ENCODE assay signal across 9 mouse cellular contexts in the genomic region with DNA sequence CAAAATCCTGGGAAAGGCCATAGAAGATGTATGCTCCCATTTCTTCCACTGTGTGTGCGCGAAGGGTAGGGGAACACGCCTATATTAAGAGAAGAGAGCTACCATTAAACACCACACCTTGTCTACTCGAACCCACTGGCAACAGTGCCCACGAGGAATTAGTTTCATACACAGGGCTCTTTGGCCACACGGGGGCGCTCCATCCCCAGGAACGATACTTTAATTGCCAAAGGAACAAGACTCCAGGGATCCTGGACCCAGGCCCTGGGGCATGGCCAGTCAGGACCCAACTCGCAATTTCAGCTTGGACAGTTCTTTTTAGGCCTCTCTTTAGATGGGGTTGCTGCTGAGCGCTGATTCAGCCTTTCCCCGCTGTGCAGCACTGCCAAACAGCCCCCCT. TPM values are rescaled to one million over a fixed set of nuclear protein-coding genes. Genes with fewer than 3 reads are reported as not detected.
A peak's percentile ranks its signal among the peaks of the same experiment; 100 is the strongest.
DNase-seq lines count a peak whose midpoint lies in the region; ATAC-seq and TF ChIP-seq lines count a peak whose summit lies in the region.
"Had no signal": no experiment of that assay in that cellular context is flagged by ENCODE, and none has a peak within 500 bp of the region (broad histone marks: within the 10 kb centered on the region; RNA-seq: fewer than 3 reads in every experiment).

No protein-coding gene starts in this region.

- no peaks in the 10 kb centered on the region; the same call in none of the 2 replicates for H3K4me1 ChIP-seq in bone marrow, adult 2 months (ENCODE audit: control insufficient read depth, insufficient read depth, low read length)
- H3K4me1 ChIP-seq in hindbrain, embryonic 11.5 days (replicated peaks; ENCODE audit: control insufficient read depth, insufficient read depth, low read length) = peaks cover 13% of the 10 kb centered on the region
- H3K4me1 ChIP-seq in midbrain, embryonic 13.5 days (replicated peaks) = peaks cover 39% of the 10 kb centered on the region

- peak; percentile 50 for DNase-seq in MEL-GATA-1-ER (ENCODE audit: extremely low read depth, low read depth)
- peak; percentile 90 for DNase-seq in hindbrain, embryonic 11.5 days (ENCODE audit: low spot score)
- DNase-seq in left cerebral cortex, adult 2 months (ENCODE audit: extremely low spot score in 1 of 2, low spot score in 2 of 2) = peak; percentile 88 to 90
- peak; percentile 99 for DNase-seq in right cerebral cortex, postnatal 4 days
- peak; percentile 62 for DNase-seq in yolk sac, embryonic 10.5 days (ENCODE audit: low spot score)

- peak; percentile 42; the same call in 1 of the 2 replicates for ATAC-seq in erythroblast, adult 5-6 weeks (replicated peaks; ENCODE audit: low FRiP score, poor library complexity, severe bottlenecking)
- 0 out of 2 replicates have a peak, but pooled peaks have one; percentile 17 for ATAC-seq in hindbrain, embryonic 11.5 days (ENCODE audit: low FRiP score)
- no peak for ATAC-seq in midbrain, embryonic 13.5 days

- peaks cover 7% of the 10 kb centered on the region for H3K27me3 ChIP-seq in hindbrain, embryonic 11.5 days (ENCODE audit: control insufficient read depth, insufficient read depth, low read length)
- peaks cover 20% of the 10 kb centered on the region; the same call in 1 of the 2 replicates for H3K27me3 ChIP-seq in midbrain, embryonic 13.5 days

- H3K9me3 ChIP-seq in hindbrain, embryonic 11.5 days (ENCODE audit: control insufficient read depth, low read length) = no peaks in the 10 kb centered on the region
- no peaks in the 10 kb centered on the region for H3K9me3 ChIP-seq in midbrain, embryonic 13.5 days
- H3K9me3 ChIP-seq: lung, embryonic 15.5 days had no signal

- no peaks in the 10 kb centered on the region for H3K36me3 ChIP-seq in hindbrain, embryonic 11.5 days (ENCODE audit: control insufficient read depth, insufficient read depth, low read length)
- peaks cover under 1% of the 10 kb centered on the region for H3K36me3 ChIP-seq in midbrain, embryonic 13.5 days
- H3K36me3 ChIP-seq: lung, embryonic 15.5 days had no signal

- 6% methylated on average over 11 of the region's 11 CpGs for WGBS in bone marrow, adult 2 months
- WGBS in hindbrain, embryonic 11.5 days = 10% methylated on average over 11 of the region's 11 CpGs
- 9% methylated on average over 11 of the region's 11 CpGs for WGBS in midbrain, embryonic 13.5 days

- no peak overlapping the region for H3K9ac ChIP-seq in hindbrain, embryonic 11.5 days (ENCODE audit: low read depth, low read length)
- H3K9ac ChIP-seq in midbrain, embryonic 13.5 days (replicated peaks) = no peak overlapping the region
- H3K9ac ChIP-seq: lung, embryonic 15.5 days had no signal

- H3K27ac ChIP-seq in bone marrow, adult 2 months (ENCODE audit: control insufficient read depth, insufficient read depth, low read depth, low read length, poor library complexity) = no peak overlapping the region
- no peak overlapping the region for H3K27ac ChIP-seq in hindbrain, embryonic 11.5 days (ENCODE audit: low read depth, low read length)
- no peak overlapping the region for H3K27ac ChIP-seq in left cerebral cortex, adult 2 months
- no peak overlapping the region for H3K27ac ChIP-seq in midbrain, embryonic 13.5 days
- H3K27ac ChIP-seq: lung, embryonic 15.5 days had no signal

- no peak overlapping the region for H3K4me2 ChIP-seq in hindbrain, embryonic 11.5 days (replicated peaks; ENCODE audit: low read depth, low read length)
- peak overlapping the region; percentile 70 for H3K4me2 ChIP-seq in midbrain, embryonic 13.5 days (replicated peaks)

- peak; percentile 78 for TF ChIP-seq CTCF in bone marrow, adult 2 months (IDR thresholded peaks at IDR 0.05; ENCODE audit: control insufficient read depth, insufficient read depth, low read length)
- TF ChIP-seq CTCF in left cerebral cortex, adult 2 months (IDR thresholded peaks at IDR 0.05) = peak; percentile 87

- no peak overlapping the region for H3K4me3 ChIP-seq in bone marrow, adult 2 months (replicated peaks; ENCODE audit: control insufficient read depth, low read depth, low read length)
- H3K4me3 ChIP-seq in hindbrain, embryonic 11.5 days (ENCODE audit: low read depth, low read length) = no peak overlapping the region
- peak overlapping the region; percentile 64 for H3K4me3 ChIP-seq in left cerebral cortex, adult 2 months
- no peak overlapping the region for H3K4me3 ChIP-seq in midbrain, embryonic 13.5 days (replicated peaks)
- H3K4me3 ChIP-seq: lung, embryonic 15.5 days had no signal

- TF ChIP-seq POLR2A in bone marrow, adult 2 months (IDR thresholded peaks at IDR 0.05; ENCODE audit: borderline replicate concordance, control insufficient read depth, low read depth, low read length) = no peak

- intact Hi-C loops in left cerebral cortex, adult 2 months (cut with DNase I) = loop anchor here (1.0 to 2.0 kb wide), 2 partner anchors 140 to 202 kb away; no protein-coding TSS in a partner anchor

RNA-seq across cellular contexts. Expression of a gene that starts 2.6 kb away (rescaled TPM):
- polyA plus RNA-seq in bone marrow, adult 2 months (2011; ENCODE audit: insufficient read depth, insufficient read length, low replicate concordance, missing spikeins) = 0.72 TPM in 1 of 2 replicates, not detected in the other
- not detected in 2 replicates for total RNA-seq in erythroblast, adult 5-6 weeks (2015; ENCODE audit: low replicate concordance)
- total RNA-seq in erythroblast, adult 5-6 weeks (2017; ENCODE audit: low replicate concordance) = 0.98 TPM in 1 of 2 replicates, not detected in the other
- 0.56 and 0.73 TPM in 2 replicates for polyA plus RNA-seq in hindbrain, embryonic 11.5 days (2014; fragmentation: Nextera tagmentation; extraction: Ambion mirVana)
- 100 to 1,000 TPM; 142 to 170 TPM for total RNA-seq in left cerebral cortex, adult 2 months (2021)
- 2.8 and 3.0 TPM in 2 replicates for polyA plus RNA-seq in midbrain, embryonic 13.5 days (2015; fragmentation: Nextera tagmentation; extraction: Ambion mirVana)

RNA-seq across cellular contexts. Expression of a gene that starts 29.6 kb away (rescaled TPM):
- polyA plus RNA-seq in bone marrow, adult 2 months (2011; ENCODE audit: insufficient read depth, insufficient read length, low replicate concordance, missing spikeins) = 51.4 and 80.8 TPM in 2 replicates
- total RNA-seq in erythroblast, adult 5-6 weeks (2015; ENCODE audit: low replicate concordance) = 124 and 142 TPM in 2 replicates
- total RNA-seq in erythroblast, adult 5-6 weeks (2017; ENCODE audit: low replicate concordance) = 257 and 309 TPM in 2 replicates
- polyA plus RNA-seq in hindbrain, embryonic 11.5 days (2014; fragmentation: Nextera tagmentation; extraction: Ambion mirVana) = 75.6 and 93.2 TPM in 2 replicates
- total RNA-seq in left cerebral cortex, adult 2 months (2021) = 100 to 1,000 TPM; 164 to 176 TPM
- 96.2 and 102 TPM in 2 replicates for polyA plus RNA-seq in midbrain, embryonic 13.5 days (2015; fragmentation: Nextera tagmentation; extraction: Ambion mirVana)
